Mouse (Mus musculus): Measurements from ENCODE around the gene Cacna1i. TPM values are rescaled to one million over a fixed set of nuclear protein-coding genes. Genes with fewer than 3 reads are reported as not detected.

Gene Cacna1i
- polyA plus RNA-seq, 1 experiment from 2014 or later, result not detected

GRCm38 (mm10) chr15:80319315-80319714 lies 32.3 kb downstream of the Cacna1i start:
- H3K27me3 ChIP-seq (ENCODE audit: control insufficient read depth, insufficient read depth, low read length), result no peaks in the 10 kb centered on the region
- no peak overlapping the region for H3K4me2 ChIP-seq (ENCODE audit: low read depth, low read length)
- 50% methylated on average over 2 of the region's 2 CpGs for WGBS
- H3K36me3 ChIP-seq (ENCODE audit: control insufficient read depth, insufficient read depth, low read length), result no peaks in the 10 kb centered on the region
- no peak overlapping the region for H3K4me3 ChIP-seq (replicated peaks; ENCODE audit: low read length)
- no peak for ATAC-seq (ENCODE audit: insufficient read depth, low FRiP score)
- H3K4me1 ChIP-seq (ENCODE audit: control insufficient read depth, insufficient read depth, low read length), result no peaks in the 10 kb centered on the region
- H3K9me3 ChIP-seq (replicated peaks; ENCODE audit: control insufficient read depth, low read length), result no peaks in the 10 kb centered on the region
- H3K9ac ChIP-seq (ENCODE audit: low read length), result no peak overlapping the region
- H3K27ac ChIP-seq (ENCODE audit: low read length), result no peak overlapping the region

- no peaks in the 10 kb centered on the region for H3K27me3 ChIP-seq (ENCODE audit: control insufficient read depth, insufficient read depth, low read length)
- no peaks in the 10 kb centered on the region for H3K9me3 ChIP-seq (replicated peaks; ENCODE audit: control insufficient read depth, low read length)
- 67% methylated on average over 6 of the region's 6 CpGs for WGBS
- no peak for ATAC-seq (ENCODE audit: insufficient read depth, low FRiP score)
- H3K4me1 ChIP-seq (ENCODE audit: control insufficient read depth, insufficient read depth, low read length), result no peaks in the 10 kb centered on the region
- no peaks in the 10 kb centered on the region for H3K36me3 ChIP-seq (ENCODE audit: control insufficient read depth, insufficient read depth, low read length)
- H3K4me3 ChIP-seq (replicated peaks; ENCODE audit: low read length), result no peak overlapping the region
- no peak overlapping the region for H3K4me2 ChIP-seq (ENCODE audit: low read depth, low read length)
- H3K27ac ChIP-seq (ENCODE audit: low read length), result no peak overlapping the region
- no peak overlapping the region for H3K9ac ChIP-seq (ENCODE audit: low read length)
Observed at GRCm38 (mm10) chr15:80319921-80320320, 32.9 kb downstream of the Cacna1i start.

- H3K4me2 ChIP-seq (ENCODE audit: low read depth, low read length), result no peak overlapping the region
- WGBS, result 62% methylated on average over 2 of the region's 2 CpGs
- no peak overlapping the region for H3K9ac ChIP-seq (ENCODE audit: low read length)
- H3K4me3 ChIP-seq (replicated peaks; ENCODE audit: low read length), result no peak overlapping the region
- no peaks in the 10 kb centered on the region for H3K36me3 ChIP-seq (ENCODE audit: control insufficient read depth, insufficient read depth, low read length)
- H3K9me3 ChIP-seq (replicated peaks; ENCODE audit: control insufficient read depth, low read length), result no peaks in the 10 kb centered on the region
- no peak overlapping the region for H3K27ac ChIP-seq (ENCODE audit: low read length)
- no peaks in the 10 kb centered on the region for H3K27me3 ChIP-seq (ENCODE audit: control insufficient read depth, insufficient read depth, low read length)
- no peaks in the 10 kb centered on the region for H3K4me1 ChIP-seq (ENCODE audit: control insufficient read depth, insufficient read depth, low read length)
- ATAC-seq (ENCODE audit: insufficient read depth, low FRiP score), result no peak
Observed at GRCm38 (mm10) chr15:80325207-80325606, 38.2 kb downstream of the Cacna1i start.

DNA sequence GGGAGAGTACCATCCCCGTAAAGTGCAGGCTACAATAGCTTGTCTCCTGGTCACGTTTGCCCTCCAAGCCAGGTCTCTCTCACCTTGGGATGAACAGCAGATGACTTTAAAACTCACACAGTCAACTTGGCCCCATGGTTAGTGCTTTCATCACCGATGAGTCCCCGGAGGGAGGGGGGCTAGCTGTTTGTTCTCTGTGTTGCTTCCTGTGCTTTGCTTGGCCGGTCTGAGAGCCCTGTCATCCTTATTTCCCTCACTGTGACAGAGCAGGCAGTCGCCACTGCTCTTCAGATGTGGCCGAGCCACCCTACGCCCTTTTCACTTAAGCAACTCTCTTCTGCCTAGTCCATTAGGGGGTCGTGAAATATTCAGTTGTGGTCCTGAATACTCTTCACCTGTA lies 38.7 kb downstream of the Cacna1i start:
- Histone ChIP-seq H3K36me3 (ENCODE audit: control insufficient read depth, insufficient read depth, low read length) (no peaks in the 10 kb centered on the region), H3K9me3 (replicated peaks; ENCODE audit: control insufficient read depth, low read length) (no peaks in the 10 kb centered on the region), H3K9ac (ENCODE audit: low read length) (no peak overlapping the region), H3K27ac (ENCODE audit: low read length) (no peak overlapping the region), H3K4me1 (ENCODE audit: control insufficient read depth, insufficient read depth, low read length) (no peaks in the 10 kb centered on the region), H3K4me2 (ENCODE audit: low read depth, low read length) (no peak overlapping the region), H3K4me3 (replicated peaks; ENCODE audit: low read length) (no peak overlapping the region), H3K27me3 (ENCODE audit: control insufficient read depth, insufficient read depth, low read length) (no peaks in the 10 kb centered on the region)
- no peak for ATAC-seq (ENCODE audit: insufficient read depth, low FRiP score)
- 70% methylated on average over 9 of the region's 9 CpGs for WGBS

DNA sequence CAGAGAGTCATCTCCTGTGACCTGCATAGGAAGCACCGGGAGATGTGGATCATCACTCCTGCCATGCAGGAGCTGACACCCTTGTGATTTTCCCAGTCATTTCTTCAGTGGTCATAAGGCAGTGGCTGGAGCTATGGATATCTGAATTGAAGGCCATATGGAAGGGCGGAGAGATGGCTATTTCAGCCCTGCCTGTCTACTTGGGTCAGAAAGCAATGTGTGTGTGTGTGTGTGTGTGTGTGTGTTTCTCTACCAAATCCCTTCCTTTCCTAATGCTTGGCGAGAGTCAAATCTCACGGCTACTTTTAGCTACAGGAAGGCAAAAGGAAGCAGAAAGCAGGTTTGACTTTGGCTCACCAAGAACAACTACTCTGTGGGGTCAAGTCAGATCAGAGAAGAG lies 39.9 kb downstream of the Cacna1i start:
- ATAC-seq (ENCODE audit: insufficient read depth, low FRiP score), result no peak
- H3K9ac ChIP-seq (ENCODE audit: low read length), result no peak overlapping the region
- 83% methylated on average over 4 of the region's 4 CpGs for WGBS
- no peaks in the 10 kb centered on the region for H3K4me1 ChIP-seq (ENCODE audit: control insufficient read depth, insufficient read depth, low read length)
- no peak overlapping the region for H3K4me2 ChIP-seq (ENCODE audit: low read depth, low read length)
- H3K4me3 ChIP-seq (replicated peaks; ENCODE audit: low read length), result no peak overlapping the region
- H3K9me3 ChIP-seq (replicated peaks; ENCODE audit: control insufficient read depth, low read length), result no peaks in the 10 kb centered on the region
- no peaks in the 10 kb centered on the region for H3K27me3 ChIP-seq (ENCODE audit: control insufficient read depth, insufficient read depth, low read length)
- no peak overlapping the region for H3K27ac ChIP-seq (ENCODE audit: low read length)
- H3K36me3 ChIP-seq (ENCODE audit: control insufficient read depth, insufficient read depth, low read length), result no peaks in the 10 kb centered on the region

GRCm38 (mm10) chr15:80327743-80328540 lies 40.9 kb downstream of the Cacna1i start:
- no peak overlapping the region for H3K4me2 ChIP-seq (ENCODE audit: low read depth, low read length)
- no peaks in the 10 kb centered on the region for H3K36me3 ChIP-seq (ENCODE audit: control insufficient read depth, insufficient read depth, low read length)
- H3K4me3 ChIP-seq (replicated peaks; ENCODE audit: low read length), result no peak overlapping the region
- ATAC-seq (ENCODE audit: insufficient read depth, low FRiP score), result no peak
- no peak overlapping the region for H3K9ac ChIP-seq (ENCODE audit: low read length)
- 75% methylated on average over 13 of the region's 13 CpGs for WGBS
- H3K9me3 ChIP-seq (replicated peaks; ENCODE audit: control insufficient read depth, low read length), result no peaks in the 10 kb centered on the region
- no peaks in the 10 kb centered on the region for H3K27me3 ChIP-seq (ENCODE audit: control insufficient read depth, insufficient read depth, low read length)
- no peak overlapping the region for H3K27ac ChIP-seq (ENCODE audit: low read length)
- no peaks in the 10 kb centered on the region for H3K4me1 ChIP-seq (ENCODE audit: control insufficient read depth, insufficient read depth, low read length)

DNA sequence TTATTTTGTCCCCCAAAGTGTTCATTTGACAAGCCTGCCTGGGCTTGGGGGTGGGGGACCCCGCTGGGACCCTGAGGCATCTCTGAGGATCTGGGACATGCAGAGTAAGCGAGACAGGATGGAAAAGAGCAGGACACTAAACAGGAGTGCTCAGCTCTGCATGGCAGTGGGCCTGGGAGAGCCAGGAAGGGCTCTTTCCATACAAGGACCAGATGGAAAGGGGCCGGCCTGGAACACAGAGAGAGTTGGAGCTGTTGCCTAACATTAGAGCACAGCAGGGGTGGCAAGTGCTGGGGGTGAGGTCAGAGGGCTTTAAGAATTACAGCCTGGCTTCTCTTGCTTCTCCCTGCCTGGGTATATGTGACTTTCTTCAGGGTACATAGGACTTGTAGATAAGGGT lies 43.2 kb downstream of the Cacna1i start:
- WGBS, result 62% methylated on average over 3 of the region's 3 CpGs

GRCm38 (mm10) chr15:80334766-80335165 lies 47.7 kb downstream of the Cacna1i start:
- Histone ChIP-seq H3K9ac (ENCODE audit: low read length) (no peak overlapping the region), H3K36me3 (ENCODE audit: control insufficient read depth, insufficient read depth, low read length) (no peaks in the 10 kb centered on the region), H3K4me1 (ENCODE audit: control insufficient read depth, insufficient read depth, low read length) (no peaks in the 10 kb centered on the region), H3K27me3 (ENCODE audit: control insufficient read depth, insufficient read depth, low read length) (no peaks in the 10 kb centered on the region), H3K4me3 (replicated peaks; ENCODE audit: low read length) (no peak overlapping the region), H3K4me2 (ENCODE audit: low read depth, low read length) (no peak overlapping the region), H3K9me3 (replicated peaks; ENCODE audit: control insufficient read depth, low read length) (no peaks in the 10 kb centered on the region), H3K27ac (ENCODE audit: low read length) (no peak overlapping the region)
- no peak for ATAC-seq (ENCODE audit: insufficient read depth, low FRiP score)
- WGBS, result 78% methylated on average over 10 of the region's 10 CpGs

More for the DNA sequence above, 43.2 kb downstream of the Cacna1i start:
- Histone ChIP-seq H3K4me2 (ENCODE audit: low read depth, low read length) (no peak overlapping the region), H3K4me3 (replicated peaks; ENCODE audit: low read length) (no peak overlapping the region), H3K9me3 (replicated peaks; ENCODE audit: control insufficient read depth, low read length) (no peaks in the 10 kb centered on the region), H3K27ac (ENCODE audit: low read length) (no peak overlapping the region), H3K9ac (ENCODE audit: low read length) (no peak overlapping the region), H3K27me3 (ENCODE audit: control insufficient read depth, insufficient read depth, low read length) (no peaks in the 10 kb centered on the region), H3K4me1 (ENCODE audit: control insufficient read depth, insufficient read depth, low read length) (no peaks in the 10 kb centered on the region), H3K36me3 (ENCODE audit: control insufficient read depth, insufficient read depth, low read length) (no peaks in the 10 kb centered on the region)
- no peak for ATAC-seq (ENCODE audit: insufficient read depth, low FRiP score)

DNA sequence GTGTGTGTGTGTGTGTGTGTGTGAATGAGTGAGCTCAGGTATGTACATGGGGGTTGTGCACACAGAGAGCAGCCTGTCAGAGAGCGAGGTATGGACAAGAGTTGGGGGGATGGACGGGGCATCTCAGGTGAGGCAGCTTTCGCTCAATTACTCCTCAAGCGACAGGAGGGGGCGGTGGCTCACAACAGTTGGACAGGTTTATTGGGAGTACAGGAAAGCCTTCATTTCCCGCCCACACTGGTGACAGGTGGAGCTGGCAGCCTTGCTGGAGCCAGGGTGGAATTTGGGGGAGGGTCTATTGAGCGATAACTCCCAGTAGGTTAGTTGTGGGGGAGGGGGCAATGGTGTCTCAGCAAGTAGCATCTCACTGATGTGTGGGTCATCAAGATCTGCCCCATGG lies 48.2 kb downstream of the Cacna1i start:
- Histone ChIP-seq H3K27ac (ENCODE audit: low read length) (no peak overlapping the region), H3K27me3 (ENCODE audit: control insufficient read depth, insufficient read depth, low read length) (no peaks in the 10 kb centered on the region), H3K9me3 (replicated peaks; ENCODE audit: control insufficient read depth, low read length) (no peaks in the 10 kb centered on the region), H3K9ac (ENCODE audit: low read length) (no peak overlapping the region), H3K36me3 (ENCODE audit: control insufficient read depth, insufficient read depth, low read length) (no peaks in the 10 kb centered on the region), H3K4me3 (replicated peaks; ENCODE audit: low read length) (no peak overlapping the region), H3K4me1 (ENCODE audit: control insufficient read depth, insufficient read depth, low read length) (no peaks in the 10 kb centered on the region), H3K4me2 (ENCODE audit: low read depth, low read length) (no peak overlapping the region)
- no peak for ATAC-seq (ENCODE audit: insufficient read depth, low FRiP score)
- WGBS, result 47% methylated on average over 7 of the region's 7 CpGs

Data from stomach, embryonic 16.5 days (tissue).